Mouse (Mus musculus): ENCODE results near the gene Slc22a3. TPM values are rescaled to one million over a fixed set of nuclear protein-coding genes. Genes with fewer than 3 reads are reported as not detected.

Gene Slc22a3
- polyA plus RNA-seq, 1 experiment, result not detected

GRCm38 (mm10) chr17:12420886-12421574 lies 86.5 kb downstream of the Slc22a3 start:
- H3K27me3 ChIP-seq (ENCODE audit: control insufficient read depth), result no peaks in the 10 kb centered on the region
- no peak overlapping the region for H3K4me3 ChIP-seq (replicated peaks)
- H3K36me3 ChIP-seq (ENCODE audit: control insufficient read depth), result no peaks in the 10 kb centered on the region; the same call in 1 of the 2 replicates
- peaks cover 2% of the 10 kb centered on the region; the same call in 1 of the 2 replicates for H3K9me3 ChIP-seq (ENCODE audit: control insufficient read depth, low read length)
- no peaks in the 10 kb centered on the region for H3K4me1 ChIP-seq (ENCODE audit: control insufficient read depth)
- TF ChIP-seq TAL1 (IDR thresholded peaks at IDR 0.05; ENCODE audit: low read length) (no peak), GATA1 (IDR thresholded peaks at IDR 0.05; ENCODE audit: low read length) (no peak)

- no peaks in the 10 kb centered on the region for H3K27me3 ChIP-seq (ENCODE audit: control insufficient read depth)
- H3K4me1 ChIP-seq (ENCODE audit: control insufficient read depth), result no peaks in the 10 kb centered on the region
- TF ChIP-seq GATA1 (IDR thresholded peaks at IDR 0.05; ENCODE audit: low read length) (no peak), TAL1 (IDR thresholded peaks at IDR 0.05; ENCODE audit: low read length) (no peak)
- peaks cover 2% of the 10 kb centered on the region; the same call in 1 of the 2 replicates for H3K9me3 ChIP-seq (ENCODE audit: control insufficient read depth, low read length)
- no peak overlapping the region for H3K4me3 ChIP-seq (replicated peaks)
- H3K36me3 ChIP-seq (ENCODE audit: control insufficient read depth), result no peaks in the 10 kb centered on the region; the same call in 1 of the 2 replicates
These were observed 87.9 kb downstream of the Slc22a3 start for GRCm38 (mm10) chr17:12419491-12420079.

- H3K4me3 ChIP-seq (replicated peaks), result no peak overlapping the region
- no peaks in the 10 kb centered on the region; the same call in 1 of the 2 replicates for H3K36me3 ChIP-seq (ENCODE audit: control insufficient read depth)
- no peaks in the 10 kb centered on the region for H3K27me3 ChIP-seq (ENCODE audit: control insufficient read depth)
- no peaks in the 10 kb centered on the region for H3K9me3 ChIP-seq (ENCODE audit: control insufficient read depth, low read length)
- H3K4me1 ChIP-seq (ENCODE audit: control insufficient read depth), result no peaks in the 10 kb centered on the region
- TF ChIP-seq TAL1 (IDR thresholded peaks at IDR 0.05; ENCODE audit: low read length) (no peak), GATA1 (IDR thresholded peaks at IDR 0.05; ENCODE audit: low read length) (no peak)
These were observed 91.1 kb downstream of the Slc22a3 start for GRCm38 (mm10) chr17:12416250-12416895.

- Histone ChIP-seq H3K9me3 (ENCODE audit: control insufficient read depth, low read length) (no peaks in the 10 kb centered on the region), H3K4me1 (ENCODE audit: control insufficient read depth) (no peaks in the 10 kb centered on the region), H3K36me3 (ENCODE audit: control insufficient read depth) (no peaks in the 10 kb centered on the region; the same call in 1 of the 2 replicates), H3K27me3 (ENCODE audit: control insufficient read depth) (no peaks in the 10 kb centered on the region), H3K4me3 (replicated peaks) (no peak overlapping the region)
- no peak for TF ChIP-seq TAL1 (IDR thresholded peaks at IDR 0.05; ENCODE audit: low read length)
- no peak for TF ChIP-seq GATA1 (IDR thresholded peaks at IDR 0.05; ENCODE audit: low read length)
These were observed 91.8 kb downstream of the Slc22a3 start for GRCm38 (mm10) chr17:12415741-12416140.

- Histone ChIP-seq H3K4me1 (ENCODE audit: control insufficient read depth) (no peaks in the 10 kb centered on the region), H3K36me3 (ENCODE audit: control insufficient read depth) (no peaks in the 10 kb centered on the region; the same call in 1 of the 2 replicates), H3K9me3 (ENCODE audit: control insufficient read depth, low read length) (no peaks in the 10 kb centered on the region), H3K27me3 (ENCODE audit: control insufficient read depth) (no peaks in the 10 kb centered on the region), H3K4me3 (replicated peaks) (no peak overlapping the region)
- TF ChIP-seq GATA1 (IDR thresholded peaks at IDR 0.05; ENCODE audit: low read length) (no peak), TAL1 (IDR thresholded peaks at IDR 0.05; ENCODE audit: low read length) (no peak)
These were observed 92.3 kb downstream of the Slc22a3 start for GRCm38 (mm10) chr17:12415031-12415735.

GRCm38 (mm10) chr17:12412891-12413237 lies 94.6 kb downstream of the Slc22a3 start:
- H3K27me3 ChIP-seq (ENCODE audit: control insufficient read depth), result no peaks in the 10 kb centered on the region
- H3K36me3 ChIP-seq (ENCODE audit: control insufficient read depth), result no peaks in the 10 kb centered on the region; the same call in 1 of the 2 replicates
- TF ChIP-seq TAL1 (IDR thresholded peaks at IDR 0.05; ENCODE audit: low read length), result no peak
- H3K9me3 ChIP-seq (ENCODE audit: control insufficient read depth, low read length), result no peaks in the 10 kb centered on the region
- no peaks in the 10 kb centered on the region for H3K4me1 ChIP-seq (ENCODE audit: control insufficient read depth)
- no peak overlapping the region for H3K4me3 ChIP-seq (replicated peaks)

GRCm38 (mm10) chr17:12412181-12412890 lies 95.2 kb downstream of the Slc22a3 start:
- Histone ChIP-seq H3K4me3 (replicated peaks) (no peak overlapping the region), H3K36me3 (ENCODE audit: control insufficient read depth) (no peaks in the 10 kb centered on the region; the same call in 1 of the 2 replicates), H3K9me3 (ENCODE audit: control insufficient read depth, low read length) (no peaks in the 10 kb centered on the region), H3K4me1 (ENCODE audit: control insufficient read depth) (no peaks in the 10 kb centered on the region), H3K27me3 (ENCODE audit: control insufficient read depth) (no peaks in the 10 kb centered on the region)
- TF ChIP-seq TAL1 (IDR thresholded peaks at IDR 0.05; ENCODE audit: low read length) (no peak), GATA1 (IDR thresholded peaks at IDR 0.05; ENCODE audit: low read length) (no peak)

GRCm38 (mm10) chr17:12409346-12409944 lies 98.1 kb downstream of the Slc22a3 start:
- H3K4me3 ChIP-seq (replicated peaks), result no peak overlapping the region
- no peaks in the 10 kb centered on the region for H3K27me3 ChIP-seq (ENCODE audit: control insufficient read depth)
- no peak for TF ChIP-seq GATA1 (IDR thresholded peaks at IDR 0.05; ENCODE audit: low read length)
- no peak for TF ChIP-seq TAL1 (IDR thresholded peaks at IDR 0.05; ENCODE audit: low read length)
- no peaks in the 10 kb centered on the region for H3K4me1 ChIP-seq (ENCODE audit: control insufficient read depth)
- peaks cover 3% of the 10 kb centered on the region; the same call in 1 of the 2 replicates for H3K36me3 ChIP-seq (ENCODE audit: control insufficient read depth)
- peaks cover 4% of the 10 kb centered on the region; the same call in 1 of the 2 replicates for H3K9me3 ChIP-seq (ENCODE audit: control insufficient read depth, low read length)
